Mouse (Mus musculus): Measurements from ENCODE around the gene Prom2.

DNA sequence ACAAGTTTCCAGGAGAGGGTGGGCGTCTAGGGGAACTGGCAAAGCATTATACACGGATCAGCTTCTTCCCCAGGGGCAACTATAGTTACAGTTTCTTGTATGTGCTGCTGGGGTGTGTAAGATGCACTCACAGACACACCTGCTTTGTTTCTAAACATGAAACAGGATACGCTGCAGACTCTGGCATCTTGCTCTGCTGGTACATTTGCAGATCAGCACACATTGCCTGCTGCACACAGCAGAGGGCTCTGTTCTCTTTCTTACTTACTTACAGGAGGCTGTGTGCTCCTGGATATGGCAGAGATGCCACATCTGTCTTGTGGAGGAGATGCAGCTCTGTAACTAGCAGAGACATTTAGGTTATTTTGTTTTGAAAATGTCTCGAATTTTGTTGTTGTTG lies 49.6 kb upstream of the Prom2 start:
- no peak for TF ChIP-seq CTCF (IDR thresholded peaks at IDR 0.05; ENCODE audit: borderline replicate concordance, extremely low read depth, insufficient read depth, insufficient read length)
- TF ChIP-seq POLR2A (IDR thresholded peaks at IDR 0.05; ENCODE audit: borderline replicate concordance, extremely low read depth, insufficient read depth, insufficient read length, poor library complexity, severe bottlenecking): no peak
